Mouse (Mus musculus): ENCODE results near the gene Uaca.

The Uaca gene

DNA sequence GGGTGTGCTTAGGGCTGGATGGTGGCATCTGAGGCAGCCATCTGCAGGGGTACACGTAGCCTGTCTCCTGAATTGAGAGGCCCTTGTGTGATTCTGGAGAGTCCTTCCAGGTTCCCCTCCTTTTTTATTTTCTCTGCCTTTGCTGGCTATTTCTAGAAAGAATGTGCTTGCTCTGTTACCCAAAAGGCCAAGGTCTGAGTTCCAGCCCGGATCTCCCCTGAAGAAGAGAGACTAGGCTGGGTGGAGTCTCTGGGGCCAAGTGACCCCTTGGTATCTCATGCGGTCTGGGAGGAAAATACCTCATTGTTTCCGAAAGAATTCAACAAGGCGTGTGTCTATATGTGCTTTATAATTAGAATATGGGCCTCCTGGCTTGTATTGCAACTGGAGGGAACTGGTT lies 41.8 kb downstream of the Uaca start:
- in situ Hi-C loops (cut with MboI, MseI): no loop called here

- in situ Hi-C loops (cut with MboI, MseI): no loop called here
These were observed 42.7 kb downstream of the Uaca start for GRCm38 (mm10) chr9:60837078-60837448.

GRCm38 (mm10) chr9:60837449-60838141 lies 43.3 kb downstream of the Uaca start:
- in situ Hi-C loops (cut with MboI, MseI): no loop called here

DNA sequence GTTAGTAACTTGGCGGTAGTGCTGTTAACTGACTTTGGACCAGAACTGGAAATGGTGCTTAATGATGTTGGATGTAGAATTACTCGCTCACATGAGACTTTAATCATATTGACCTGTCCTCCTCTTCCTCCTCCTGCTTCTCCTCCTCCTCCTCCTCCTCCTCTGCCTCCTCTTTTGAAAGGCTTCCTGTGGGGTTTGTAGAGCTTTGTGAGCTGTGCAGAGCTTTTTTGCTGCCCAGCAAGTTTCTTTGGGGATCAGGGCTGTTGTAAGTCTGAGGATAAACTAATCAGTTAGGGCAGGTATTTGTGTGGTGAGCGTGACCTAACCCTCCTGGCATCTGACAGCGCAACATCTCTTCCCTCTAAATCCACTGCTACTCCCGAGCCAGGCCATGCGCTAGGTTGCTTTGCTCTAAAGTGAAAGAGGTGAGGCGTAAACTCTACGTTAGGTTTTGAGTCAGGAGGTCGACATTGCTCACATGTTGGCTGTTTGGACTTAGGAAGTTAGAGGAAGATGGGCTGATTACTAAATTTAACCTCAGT lies 44.1 kb downstream of the Uaca start:
- in situ Hi-C loops (cut with MboI, MseI): no loop called here

DNA sequence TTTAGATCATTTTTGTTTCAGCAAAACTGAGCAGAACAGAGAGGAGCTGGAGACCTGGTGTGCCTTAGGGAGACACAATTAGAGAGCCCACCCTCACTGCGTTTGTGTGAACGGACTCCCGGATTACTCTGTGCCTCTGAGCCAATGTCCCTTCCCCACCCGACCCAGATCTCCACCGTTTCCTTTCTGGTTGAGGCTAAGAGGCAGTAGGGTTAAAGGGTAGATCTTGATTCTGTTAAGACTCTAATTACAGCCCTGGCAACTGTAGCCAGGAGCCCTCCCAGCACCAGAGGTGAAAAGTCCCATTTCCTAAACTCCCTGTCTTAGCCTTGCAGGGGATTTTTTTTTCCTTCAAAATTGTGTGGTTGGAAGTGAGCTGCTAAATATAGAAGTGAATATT lies 47.1 kb downstream of the Uaca start:
- in situ Hi-C loops (cut with MboI, MseI): no loop called here

- in situ Hi-C loops (cut with MboI, MseI): no loop called here
These were observed 49.2 kb downstream of the Uaca start for GRCm38 (mm10) chr9:60843415-60844076.

- in situ Hi-C loops (cut with MboI, MseI): no loop called here
These were observed 54.4 kb downstream of the Uaca start for GRCm38 (mm10) chr9:60848730-60849129.

DNA sequence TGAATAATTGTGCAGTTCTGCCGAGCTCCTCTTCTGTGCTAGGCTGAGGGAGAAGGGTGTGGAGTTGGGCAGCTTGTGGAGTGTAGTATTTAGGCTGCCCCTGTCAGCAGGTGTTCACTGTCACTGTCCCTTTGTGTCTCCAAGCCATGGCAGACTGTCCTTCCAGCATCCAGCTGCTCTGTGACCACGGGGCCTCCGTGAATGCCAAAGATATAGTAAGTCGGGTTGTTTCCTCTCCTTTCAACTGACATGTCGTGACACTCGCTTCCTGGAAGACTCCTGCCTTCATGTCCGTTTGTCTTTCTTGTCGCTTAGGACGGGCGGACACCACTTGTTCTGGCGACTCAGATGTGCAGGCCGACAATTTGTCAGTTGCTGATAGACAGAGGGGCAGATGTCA lies 55.6 kb downstream of the Uaca start:
- in situ Hi-C loops (cut with MboI, MseI): loop anchor here (10.0 kb wide), 1 partner anchor 95 kb away; no protein-coding TSS in a partner anchor

- in situ Hi-C loops (cut with MboI, MseI): loop anchor here (10.0 kb wide), 1 partner anchor 99 kb away; no protein-coding TSS in a partner anchor
These were observed 59.9 kb downstream of the Uaca start for GRCm38 (mm10) chr9:60854196-60854595.

- in situ Hi-C loops (cut with MboI, MseI): loop anchor here (5.0 to 10.0 kb wide), 2 partner anchors 103 to 181 kb away; no protein-coding TSS in a partner anchor
These were observed 63.5 kb downstream of the Uaca start for GRCm38 (mm10) chr9:60857833-60858232.

DNA sequence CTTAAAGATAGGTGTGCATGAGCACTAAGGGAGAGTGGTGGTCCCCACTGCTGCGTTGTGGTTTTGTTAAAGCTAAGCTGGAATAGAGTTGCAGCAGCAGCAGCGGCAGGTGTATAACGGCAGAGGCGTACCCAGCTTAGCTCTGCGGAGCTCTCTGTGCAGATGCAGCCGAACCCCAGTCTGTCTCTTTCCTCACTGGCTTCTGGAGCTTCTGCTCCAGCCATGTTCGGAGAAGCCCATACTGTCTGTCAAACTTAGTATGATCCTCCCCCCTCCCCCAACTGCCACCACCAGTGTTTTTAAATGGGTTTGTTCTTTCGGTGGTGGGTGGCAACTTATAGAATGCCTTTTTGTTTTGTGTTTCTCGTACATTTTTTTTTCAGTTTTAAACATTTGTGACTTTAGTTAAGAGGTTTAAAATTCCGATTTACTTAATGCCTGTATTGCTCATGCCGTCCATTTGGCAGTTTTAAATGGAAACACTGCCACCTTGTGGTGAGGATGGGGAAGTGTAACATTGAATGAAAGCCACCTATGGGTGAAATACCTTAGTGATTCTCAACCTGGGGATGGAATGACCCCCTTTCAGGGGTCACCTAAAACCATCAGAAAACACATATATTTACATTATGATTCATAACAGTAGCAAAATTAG lies 64.1 kb downstream of the Uaca start:
- in situ Hi-C loops (cut with MboI, MseI): loop anchor here (5.0 to 10.0 kb wide), 2 partner anchors 104 to 181 kb away; no protein-coding TSS in a partner anchor

- in situ Hi-C loops (cut with MboI, MseI): loop anchor here (5.0 to 10.0 kb wide), 2 partner anchors 104 to 182 kb away; no protein-coding TSS in a partner anchor
These were observed 64.7 kb downstream of the Uaca start for GRCm38 (mm10) chr9:60859031-60859430.

GRCm38 (mm10) chr9:60861030-60861429 lies 66.7 kb downstream of the Uaca start:
- in situ Hi-C loops (cut with MboI, MseI): no loop called here

DNA sequence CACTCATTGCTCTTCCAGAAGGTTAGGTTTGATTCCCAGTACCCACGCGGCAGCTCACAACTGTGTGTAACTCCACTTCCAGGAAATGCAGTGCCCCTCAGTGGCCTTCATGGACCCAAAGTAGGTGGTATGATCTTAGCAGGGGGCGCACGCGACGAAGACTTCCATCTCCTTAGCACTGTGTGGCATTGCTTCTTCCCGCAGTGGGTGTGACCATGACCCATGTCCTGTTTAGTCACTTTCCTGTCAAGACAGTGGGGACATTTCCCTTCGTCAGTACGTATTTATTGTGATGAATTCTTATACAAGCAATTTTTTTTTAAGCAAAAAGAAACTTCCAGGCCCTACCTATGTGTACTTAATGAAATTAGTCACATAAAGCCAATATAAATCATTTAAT lies 70.3 kb downstream of the Uaca start:
- in situ Hi-C loops (cut with MboI, MseI): no loop called here

- in situ Hi-C loops (cut with MboI, MseI): no loop called here
These were observed 71.5 kb downstream of the Uaca start for GRCm38 (mm10) chr9:60865866-60866265.

GRCm38 (mm10) chr9:60870451-60870850 lies 76.1 kb downstream of the Uaca start:
- in situ Hi-C loops (cut with MboI, MseI): no loop called here

DNA sequence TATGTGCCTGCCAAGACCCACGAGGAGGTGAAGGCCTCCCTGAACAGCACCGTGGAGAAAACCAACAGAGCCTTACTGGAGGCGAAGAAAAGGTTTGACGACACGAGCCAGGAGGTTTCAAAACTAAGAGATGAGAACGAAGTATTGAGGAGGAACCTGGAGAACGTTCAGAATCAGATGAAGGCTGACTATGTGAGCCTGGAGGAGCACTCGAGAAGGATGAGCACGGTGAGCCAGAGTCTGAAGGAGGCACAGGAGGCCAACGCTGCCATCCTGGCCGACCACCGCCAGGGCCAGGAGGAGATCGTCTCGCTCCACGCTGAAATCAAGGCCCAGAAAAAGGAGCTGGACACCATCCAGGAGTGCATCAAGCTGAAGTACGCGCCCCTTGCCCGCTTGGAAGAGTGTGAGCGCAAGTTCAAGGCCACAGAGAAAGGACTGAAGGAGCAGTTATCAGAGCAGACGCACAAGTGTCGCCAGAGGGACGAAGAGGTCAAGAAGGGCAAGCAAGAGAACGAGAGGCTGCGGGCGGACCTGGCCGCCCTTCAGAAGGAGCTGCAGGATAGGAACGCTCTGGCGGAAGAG lies 76.7 kb downstream of the Uaca start:
- in situ Hi-C loops (cut with MboI, MseI): no loop called here

DNA sequence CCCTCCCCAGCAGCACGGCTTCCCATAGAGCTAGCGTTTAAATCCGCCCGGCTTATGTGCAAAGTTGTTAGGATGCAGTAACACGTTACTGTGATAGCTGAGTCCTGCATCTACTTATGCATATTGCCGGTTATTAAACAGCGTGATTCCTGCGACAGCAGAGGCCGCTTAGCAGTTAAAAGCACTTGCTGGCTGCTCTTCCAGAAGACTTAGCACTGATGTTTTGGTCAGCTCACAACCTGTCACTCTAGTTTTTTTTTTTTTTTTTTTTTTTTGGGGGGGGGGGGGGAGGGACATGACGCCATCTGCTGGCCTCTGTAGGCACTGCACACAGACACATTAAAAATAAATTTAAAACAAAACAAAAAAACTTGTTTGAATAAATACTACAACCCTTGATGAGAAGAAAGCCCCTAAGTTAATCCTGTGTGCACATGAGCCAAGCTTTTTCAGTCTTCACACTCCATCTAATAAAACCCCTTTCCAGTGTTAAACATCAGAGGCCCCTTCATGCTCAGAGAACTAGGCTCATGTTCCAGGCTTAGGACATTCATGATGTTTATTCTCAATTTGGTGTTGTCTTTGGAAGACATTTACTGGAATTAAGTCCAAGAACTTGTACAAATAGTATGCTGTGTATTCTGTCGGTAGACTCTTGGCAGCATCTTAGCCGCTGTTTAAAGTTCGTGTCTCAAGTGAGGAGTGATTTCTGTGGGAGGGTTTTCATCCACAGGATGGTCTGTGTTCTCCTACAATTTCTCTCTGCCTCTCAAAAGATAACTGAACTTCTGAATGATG lies 79.1 kb downstream of the Uaca start:
- in situ Hi-C loops (cut with MboI, MseI): no loop called here

DNA sequence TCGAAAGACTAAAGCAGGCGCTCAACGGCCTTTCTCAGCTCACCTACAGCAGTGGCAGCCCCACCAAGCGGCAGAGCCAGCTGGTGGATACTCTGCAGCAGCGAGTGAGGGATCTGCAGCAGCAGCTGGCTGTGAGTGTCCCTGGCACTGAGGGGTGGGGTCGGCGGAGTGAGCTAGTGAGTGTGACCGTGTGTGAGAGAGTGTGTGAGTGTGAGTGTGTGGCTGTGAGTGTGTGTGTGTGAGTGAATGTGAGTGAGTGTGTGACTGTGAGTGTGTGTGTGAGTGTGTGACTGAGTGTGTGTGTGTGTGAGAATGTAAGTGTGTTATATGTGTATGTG lies 79.7 kb downstream of the Uaca start:
- in situ Hi-C loops (cut with MboI, MseI): no loop called here

DNA sequence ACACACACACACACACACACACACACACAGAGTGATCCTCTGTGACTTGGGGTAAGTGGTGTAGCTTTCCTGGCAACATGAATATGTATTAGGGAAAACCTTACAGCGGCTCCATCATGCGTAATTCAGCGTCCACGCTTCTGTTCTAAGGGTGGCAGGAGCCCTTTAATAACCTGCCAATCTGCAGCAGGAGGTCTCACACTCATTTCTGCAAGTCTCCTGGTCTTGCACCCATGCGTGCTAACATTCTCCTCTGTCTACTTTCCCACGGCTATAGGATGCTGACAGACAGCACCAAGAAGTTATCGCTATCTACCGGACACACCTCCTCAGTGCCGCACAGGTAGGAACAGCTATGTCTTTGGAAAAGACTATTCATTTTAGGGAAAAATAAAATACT lies 81.7 kb downstream of the Uaca start:
- in situ Hi-C loops (cut with MboI, MseI): no loop called here

GRCm38 (mm10) chr9:60876531-60876930 lies 82.2 kb downstream of the Uaca start:
- in situ Hi-C loops (cut with MboI, MseI): no loop called here
